Mouse (Mus musculus) left cerebral cortex, adult 8-10 months (tissue): ENCODE data around the gene Pex26. TPM values are rescaled to one million over a fixed set of nuclear protein-coding genes. Genes with fewer than 3 reads are reported as not detected.

Experiments used
- DNase-seq, 2 experiments: peaks; one replicate each; pipeline ENCODE4 v3.0.0; 2022; ENCODE audit warnings: low spot score in 2 of 2
- total RNA-seq, 4 experiments: library from RNA; stranded (reverse); gene quantifications; 2 replicates each; pipeline ENCODE4 v1.2.4; 2022

The Pex26 gene
- total RNA-seq, 4 experiments from 2014 or later = 14.2 to 17.0 (median 14.8) TPM

DNA sequence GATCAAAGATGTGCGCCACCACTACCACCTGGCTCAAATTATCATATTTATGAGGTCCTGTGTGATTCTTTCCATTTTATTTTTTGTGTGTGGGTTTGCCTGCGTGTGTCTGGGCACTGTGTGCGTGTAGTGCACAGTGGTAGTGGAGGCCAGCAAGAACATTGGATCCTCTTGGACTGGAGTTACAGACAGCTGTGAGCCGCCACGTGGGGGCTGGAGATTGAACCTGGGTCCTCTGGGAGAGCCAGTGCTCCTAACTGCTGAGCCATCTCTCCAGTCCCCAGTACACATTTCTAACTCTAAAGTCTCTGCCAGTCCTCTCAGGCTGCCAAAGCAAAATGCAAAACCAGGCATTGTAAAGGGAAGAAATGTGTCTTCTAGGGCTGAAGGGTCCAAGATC, 23.0 kb downstream of the Pex26 start:
- DNase-seq = no peak

DNA sequence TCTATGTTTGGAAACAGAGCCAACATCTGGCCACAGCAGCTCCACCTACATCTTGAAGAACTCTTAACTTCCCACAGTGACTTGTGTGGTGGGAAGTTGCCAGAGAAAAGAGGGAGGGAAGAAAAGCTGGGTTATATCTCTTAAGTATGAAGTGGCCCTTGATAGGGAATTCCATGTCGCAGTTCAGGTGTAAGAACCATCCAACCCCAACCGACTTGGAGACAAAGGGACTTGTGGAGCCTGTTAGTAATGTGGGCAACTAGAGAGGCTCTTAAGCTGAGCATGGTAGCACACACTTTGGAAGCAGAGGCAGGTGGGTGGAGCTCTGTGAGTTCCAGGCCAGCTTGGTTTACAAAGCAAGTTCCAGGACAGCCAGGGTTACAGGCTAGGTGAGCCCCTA, 26.1 kb downstream of the Pex26 start:
- no peak for DNase-seq

GRCm38 (mm10) chr6:121210149-121210925, 26.9 kb downstream of the Pex26 start, which contains the start of gene Tuba8:
Gene Tuba8, plus strand, starts transcription at chr6:121210696.
- peak; percentile 37 to 78 for DNase-seq

DNA sequence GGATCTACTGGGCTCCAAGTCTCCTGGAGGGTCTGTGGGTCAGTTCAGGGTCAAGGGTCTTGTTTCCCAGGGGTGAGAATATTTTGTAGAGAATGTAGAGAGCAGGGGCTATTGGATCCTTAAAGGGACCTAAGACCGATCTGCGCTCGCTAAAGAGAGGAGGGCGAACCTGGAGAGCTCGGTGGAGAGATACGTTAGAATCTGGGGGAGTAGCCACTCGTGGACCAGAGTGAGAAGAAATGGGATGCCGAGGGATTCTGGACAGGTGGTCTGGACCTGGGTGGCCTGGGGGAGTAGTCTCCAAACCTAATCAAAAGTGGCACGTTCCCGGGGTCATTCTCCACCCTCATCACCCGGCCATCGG, 27.4 kb downstream of the Pex26 start:
- DNase-seq = no peak

GRCm38 (mm10) chr6:121211743-121212142, 28.3 kb downstream of the Pex26 start:
- no peak for DNase-seq

DNA sequence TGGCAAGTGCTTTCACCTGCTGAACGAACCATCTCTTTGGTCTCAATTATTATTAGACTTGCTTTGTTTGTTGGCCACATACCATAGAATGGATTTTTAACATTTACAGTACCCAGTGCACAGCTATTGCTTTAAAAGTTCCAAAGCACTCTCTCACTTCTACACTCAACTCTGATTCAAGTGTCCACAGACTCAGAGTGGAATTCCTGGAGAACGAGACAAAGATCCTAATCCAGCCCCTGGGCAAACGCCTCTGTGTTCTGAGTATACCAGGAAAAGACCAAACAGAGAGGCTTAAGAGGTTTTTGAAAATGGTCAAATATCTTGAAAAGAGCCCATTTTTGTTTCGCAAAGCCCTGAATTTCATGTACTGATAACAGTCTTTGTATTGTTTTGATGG, 29.5 kb downstream of the Pex26 start:
- no peak for DNase-seq

DNA sequence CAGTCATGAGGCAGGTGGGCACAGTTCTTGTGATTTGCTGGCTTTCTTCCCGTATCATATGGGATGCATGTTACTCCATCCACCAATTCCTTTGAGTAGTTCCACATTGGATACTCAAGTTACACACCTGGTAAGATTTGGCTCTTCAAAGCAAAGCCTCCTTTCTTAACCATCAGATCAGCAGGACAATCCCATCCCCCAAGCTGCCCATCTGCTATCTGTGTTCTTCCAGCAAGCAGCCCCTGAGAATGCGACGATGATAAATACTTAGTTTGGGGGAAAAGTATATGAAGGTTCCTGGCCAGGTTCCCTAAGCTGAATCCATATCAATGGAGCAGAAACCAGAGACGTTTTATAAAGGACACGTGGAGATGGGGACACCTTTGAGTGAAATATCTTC, 30.8 kb downstream of the Pex26 start:
- no peak for DNase-seq

GRCm38 (mm10) chr6:121214667-121215330, 31.3 kb downstream of the Pex26 start:
- DNase-seq = no peak

DNA sequence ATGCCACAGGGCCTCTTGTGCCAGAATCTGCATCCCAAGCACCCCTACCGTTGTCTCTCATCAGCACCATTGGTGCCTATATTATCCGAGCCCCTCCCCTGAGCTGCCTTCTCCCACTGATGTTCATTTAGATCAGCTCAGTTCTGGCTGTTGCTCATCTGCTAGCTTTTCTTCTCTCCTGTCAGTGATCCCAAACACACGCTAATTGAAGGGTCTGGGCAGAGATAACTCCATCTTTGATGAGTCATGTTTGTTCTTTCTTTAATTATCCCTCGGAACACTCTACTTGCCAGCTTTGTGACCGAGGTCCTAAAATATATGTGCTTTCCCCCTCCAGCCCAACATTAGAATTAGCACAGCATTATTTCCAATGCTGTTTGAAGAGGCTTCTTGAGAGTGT, 31.9 kb downstream of the Pex26 start:
- DNase-seq = no peak

DNA sequence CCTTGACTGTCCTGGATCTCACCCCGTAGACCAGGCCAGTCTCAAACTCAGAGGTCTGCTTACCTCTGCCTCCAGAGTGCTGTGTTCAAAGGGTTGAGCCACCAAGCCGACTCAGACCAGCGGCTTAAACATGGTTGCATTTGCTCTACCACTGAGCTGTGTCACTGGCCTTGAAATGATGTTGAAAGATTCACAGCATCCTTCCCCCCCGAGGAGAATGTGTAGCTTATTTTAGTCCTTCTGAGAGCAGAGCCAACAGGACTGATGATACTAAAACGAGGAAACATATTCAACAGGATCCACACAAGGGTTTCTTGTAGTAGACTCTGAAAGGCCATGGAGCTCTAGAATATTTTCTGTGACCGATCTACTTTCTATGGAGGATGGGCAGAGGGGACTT, 32.4 kb downstream of the Pex26 start:
- no peak for DNase-seq

DNA sequence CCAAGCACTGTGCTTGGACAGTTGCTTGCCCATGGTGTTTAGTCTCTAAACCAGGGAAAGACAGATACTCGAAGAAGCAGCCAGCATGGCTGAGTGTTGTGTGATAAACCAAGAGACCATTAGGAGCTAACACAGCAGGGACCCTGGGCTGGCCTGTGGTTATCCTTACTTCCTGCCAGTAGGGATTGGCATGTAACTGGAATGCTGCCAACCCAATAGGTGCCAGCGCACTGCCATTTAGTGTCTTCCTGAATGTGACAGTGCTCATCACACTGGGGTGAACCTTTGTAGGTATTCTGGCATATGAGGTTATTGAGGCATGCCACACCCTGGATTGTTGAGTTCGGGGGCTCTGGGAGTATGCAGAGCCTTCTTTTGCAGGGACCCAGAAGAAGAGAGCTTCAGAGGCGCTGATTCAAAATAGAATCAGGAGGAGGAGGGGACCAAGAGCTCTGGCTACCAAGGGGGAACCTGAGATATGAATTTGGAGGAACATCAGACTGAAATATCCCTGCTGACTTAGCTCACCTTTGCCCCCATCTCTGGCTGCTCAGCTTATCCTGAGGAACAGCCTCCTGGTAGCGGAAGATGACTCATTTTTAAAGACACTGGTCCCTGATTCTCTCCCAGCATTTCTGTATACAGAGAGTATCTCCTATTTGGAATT, 33.3 kb downstream of the Pex26 start:
- no peak for DNase-seq

- no peak for DNase-seq
These were observed 34.5 kb downstream of the Pex26 start for GRCm38 (mm10) chr6:121218002-121218401.

GRCm38 (mm10) chr6:121219406-121219805, 35.9 kb downstream of the Pex26 start:
- no peak for DNase-seq

GRCm38 (mm10) chr6:121220181-121220580, 36.7 kb downstream of the Pex26 start:
- no peak for DNase-seq

GRCm38 (mm10) chr6:121221876-121222597, 38.6 kb downstream of the Pex26 start:
- no peak for DNase-seq

- DNase-seq = no peak
These were observed 39.5 kb downstream of the Pex26 start for GRCm38 (mm10) chr6:121223001-121223400.

GRCm38 (mm10) chr6:121224067-121224466, 40.6 kb downstream of the Pex26 start:
- DNase-seq = no peak

DNA sequence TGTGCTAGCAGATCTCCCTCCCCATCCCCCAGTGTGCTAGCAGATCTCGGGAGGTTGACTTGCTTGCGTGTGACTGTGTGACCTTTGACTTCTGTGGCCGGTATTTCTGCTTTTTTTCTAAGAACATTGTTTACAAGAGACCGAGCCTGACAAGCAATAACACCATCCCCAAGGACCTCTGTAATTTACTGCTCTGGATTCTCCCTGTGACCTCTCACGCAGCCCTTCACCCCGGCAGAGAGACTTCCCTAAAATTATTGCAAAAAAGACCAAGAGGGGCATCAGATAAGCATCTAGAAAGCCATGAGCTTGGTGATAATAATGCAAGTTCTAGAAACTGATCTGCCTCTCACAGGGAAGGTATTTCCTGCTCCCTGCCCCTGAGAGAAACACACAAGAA, 41.5 kb downstream of the Pex26 start:
- DNase-seq = no peak

DNA sequence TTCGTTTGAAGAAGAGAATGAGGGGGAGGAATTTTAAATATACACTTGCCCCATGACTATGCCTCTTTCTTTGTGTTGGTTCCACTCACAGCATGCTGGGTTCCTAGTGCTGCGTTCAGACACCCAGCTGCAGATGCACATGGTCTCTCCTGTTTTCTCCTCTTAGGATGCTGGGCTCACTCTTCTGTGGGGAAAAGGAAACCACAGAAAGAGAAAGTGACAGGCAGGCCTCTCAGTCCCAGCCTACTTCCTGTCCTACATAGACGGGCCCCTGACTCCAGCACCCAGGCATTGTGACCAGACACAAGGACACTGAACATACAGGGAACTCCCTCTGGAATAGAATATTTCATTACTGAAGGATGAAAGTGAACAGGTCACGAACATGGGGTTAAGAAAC, 42.6 kb downstream of the Pex26 start:
- no peak for DNase-seq

GRCm38 (mm10) chr6:121226744-121227143, 43.3 kb downstream of the Pex26 start:
- no peak for DNase-seq

DNA sequence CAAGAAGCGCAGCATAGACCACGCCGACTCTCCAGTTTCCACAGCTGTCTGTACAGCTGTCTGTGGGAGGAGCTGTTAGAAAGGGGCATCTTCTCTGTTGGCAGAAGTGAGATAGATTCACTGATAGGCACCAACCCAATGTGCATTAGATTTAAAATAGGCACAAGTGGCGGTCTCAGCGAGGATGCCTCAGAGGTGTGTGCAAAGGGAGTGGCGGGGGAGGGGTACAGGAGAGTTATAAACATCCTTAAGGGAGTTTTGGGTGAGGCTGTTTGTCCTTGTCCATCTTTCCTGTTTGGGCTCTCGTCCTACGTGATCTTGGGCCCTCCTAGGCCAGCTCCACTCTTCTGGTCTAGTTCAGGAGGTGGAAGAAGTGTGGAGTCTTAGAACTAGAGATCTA, 45.0 kb downstream of the Pex26 start:
- DNase-seq = no peak

DNA sequence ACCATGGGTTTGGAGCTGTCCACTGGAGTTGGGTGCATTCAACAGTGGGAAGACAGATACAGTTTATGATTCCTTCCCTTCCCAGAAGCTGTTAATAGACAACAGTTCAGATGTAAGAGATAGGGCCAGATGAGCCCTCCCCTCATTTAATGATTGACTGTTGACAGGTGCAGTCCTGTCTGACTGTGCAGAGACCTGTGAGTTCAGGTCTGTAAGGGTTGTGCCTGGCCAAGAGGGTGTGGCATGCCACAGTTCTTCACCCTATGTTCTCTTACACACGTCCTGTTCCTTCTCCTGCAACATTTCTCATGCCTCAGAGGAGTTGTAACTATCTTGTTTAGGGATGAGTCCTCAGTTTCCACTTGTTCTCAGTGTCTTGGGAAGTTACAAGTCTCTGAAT, 49.2 kb downstream of the Pex26 start:
- DNase-seq = no peak
